Mouse (Mus musculus) olfactory bulb, adult 2 months (tissue): ENCODE data around the gene Gch1.

ENCODE experiments used
- CTCF ChIP-seq: fragments of 200-500 bp; IDR thresholded peaks from 2 replicates; pipeline ENCODE4 v1.5.1; 2012; ENCODE audit warnings: low read depth, mild to moderate bottlenecking, low read length, moderate library complexity; ENCODE audit not compliant: insufficient read depth
- POLR2A ChIP-seq: fragments of 200-500 bp; IDR thresholded peaks from 2 replicates; pipeline ENCODE4 v1.6.1; 2012; ENCODE audit warnings: mild to moderate bottlenecking, low read depth, low read length, moderate library complexity; ENCODE audit not compliant: insufficient read depth

- TF ChIP-seq CTCF (no peak), POLR2A (no peak)
These were observed 8.1 kb upstream of the Gch1 start for GRCm38 (mm10) chr14:47197340-47197739.
